ENCODE assay signal across 23 mouse cellular contexts in genomic region chr11:62869201-62869600, GRCm38 (mm10). TPM values are rescaled to one million over a fixed set of nuclear protein-coding genes. Genes with fewer than 3 reads are reported as not detected.
DNase-seq lines count a peak whose midpoint lies in the region; ATAC-seq and TF ChIP-seq lines count a peak whose summit lies in the region.
"Had no signal": no experiment of that assay in that cellular context is flagged by ENCODE, and none has a peak within 500 bp of the region (broad histone marks: within the 10 kb centered on the region; RNA-seq: fewer than 3 reads in every experiment).

No protein-coding gene starts in this region.

- no peak for TF ChIP-seq CTCF in lung, postnatal 0 days (IDR thresholded peaks at IDR 0.05)

- peak; percentile 41 for DNase-seq in layer of hippocampus, adult 11-12 months (ENCODE audit: low spot score)
- DNase-seq in layer of hippocampus, postnatal 36 days, result no peak
- DNase-seq in lung, postnatal 0 days (ENCODE audit: low spot score), result peak; percentile 20
- no peak for DNase-seq in lung, postnatal 14 days
- DNase-seq in adipocyte (ENCODE audit: low spot score), result peak; percentile 24
- DNase-seq in telencephalon, adult 2 months (ENCODE audit: low read depth, low spot score), result peak; percentile 13
- no peak for DNase-seq in gastrocnemius, postnatal 14 days
- DNase-seq: adrenal gland, adult 2 months; adrenal gland, postnatal 25 days; cerebellum, adult 11 months; cerebellum, adult 8-10 months; cerebellum, postnatal 14 days; embryo, embryonic 11 days; forebrain, postnatal 0 days; gastrocnemius, postnatal 25 days; heart, postnatal 36 days had no signal

- H3K36me3 ChIP-seq in lung, postnatal 0 days (ENCODE audit: insufficient read depth, low read length), result no peaks in the 10 kb centered on the region
- H3K36me3 ChIP-seq: embryonic facial prominence, embryonic 12.5 days; heart, embryonic 13.5 days; hindbrain, embryonic 15.5 days had no signal

- H3K9me3 ChIP-seq in lung, postnatal 0 days (ENCODE audit: low read length), result no peaks in the 10 kb centered on the region
- H3K9me3 ChIP-seq: embryonic facial prominence, embryonic 12.5 days; forebrain, embryonic 13.5 days; heart, embryonic 13.5 days; hindbrain, embryonic 15.5 days had no signal

- H3K4me1 ChIP-seq in lung, postnatal 0 days (ENCODE audit: insufficient read depth, low read depth, low read length), result no peaks in the 10 kb centered on the region
- H3K4me1 ChIP-seq: embryonic facial prominence, embryonic 12.5 days; forebrain, embryonic 13.5 days; heart, embryonic 13.5 days; hindbrain, embryonic 15.5 days had no signal

- intact Hi-C loops in gastrocnemius, postnatal 14 days (cut with DNase I; ENCODE audit: low total_unique reads), result no loop called here

- H3K4me2 ChIP-seq in lung, postnatal 0 days (replicated peaks; ENCODE audit: low read depth, low read length), result no peak overlapping the region
- H3K4me2 ChIP-seq: embryonic facial prominence, embryonic 12.5 days; forebrain, embryonic 13.5 days; heart, embryonic 13.5 days; hindbrain, embryonic 15.5 days had no signal

- H3K9ac ChIP-seq in lung, postnatal 0 days (replicated peaks; ENCODE audit: low read depth), result no peak overlapping the region
- H3K9ac ChIP-seq: embryonic facial prominence, embryonic 12.5 days; forebrain, embryonic 13.5 days; forebrain, postnatal 0 days; heart, embryonic 13.5 days; hindbrain, embryonic 15.5 days had no signal

- no peak for TF ChIP-seq EP300 in lung, postnatal 0 days (IDR thresholded peaks at IDR 0.05)

- WGBS in lung, postnatal 0 days, result 63% methylated on average over 5 of the region's 5 CpGs

- no peak overlapping the region for H3K4me3 ChIP-seq in lung, postnatal 0 days (ENCODE audit: low read depth, low read length)
- H3K4me3 ChIP-seq: embryonic facial prominence, embryonic 12.5 days; forebrain, embryonic 13.5 days; heart, embryonic 13.5 days; hindbrain, embryonic 15.5 days had no signal

- H3K27me3 ChIP-seq in lung, postnatal 0 days (replicated peaks; ENCODE audit: insufficient read depth, low read length), result no peaks in the 10 kb centered on the region
- H3K27me3 ChIP-seq: embryonic facial prominence, embryonic 12.5 days; forebrain, embryonic 13.5 days; hindbrain, embryonic 15.5 days; Patski had no signal

- ATAC-seq in lung, postnatal 0 days, result no peak
- ATAC-seq: activated CD4-positive, CD25-positive, alpha-beta regulatory T cell, adult 4 months; forebrain, embryonic 13.5 days; forebrain, postnatal 0 days; Patski had no signal

- no peak overlapping the region for H3K27ac ChIP-seq in lung, postnatal 0 days (ENCODE audit: low read length)
- H3K27ac ChIP-seq: embryonic facial prominence, embryonic 12.5 days; forebrain, embryonic 13.5 days; heart, embryonic 13.5 days; hindbrain, embryonic 15.5 days had no signal

RNA-seq across cellular contexts. Expression of gene Tvp23b, which starts 10.1 kb away (rescaled TPM):
- 10 to 100 TPM; 30.5 to 35.9 TPM for total RNA-seq in layer of hippocampus, postnatal 36 days (2021)
- 68.5 and 73.0 TPM in 2 replicates for polyA plus RNA-seq in lung, postnatal 0 days (2015; fragmentation: Nextera tagmentation; extraction: Ambion mirVana)
- 1 to 10 TPM; 8.9 to 9.8 TPM for total RNA-seq in gastrocnemius, postnatal 14 days (2021)

RNA-seq across cellular contexts. Expression of gene Fbxw10, which starts 22.3 kb away (rescaled TPM):
- 1 to 10 TPM; 1.4 to 1.6 TPM for total RNA-seq in layer of hippocampus, postnatal 36 days (2021)
- 0.27 TPM in 2 replicates for polyA plus RNA-seq in lung, postnatal 0 days (2015; fragmentation: Nextera tagmentation; extraction: Ambion mirVana)
- under 1 TPM; 0.24 to 0.59 TPM for total RNA-seq in gastrocnemius, postnatal 14 days (2021)
- total RNA-seq: MEL had no signal
- polyA plus RNA-seq: adrenal gland, adult 2 months had no signal

RNA-seq across cellular contexts. Expression of gene Trim16, which starts 49.2 kb away (rescaled TPM):
- 1 to 10 TPM; 1.2 to 1.7 TPM for total RNA-seq in layer of hippocampus, postnatal 36 days (2021)
- polyA plus RNA-seq in lung, postnatal 0 days (2015; fragmentation: Nextera tagmentation; extraction: Ambion mirVana), result 50.3 and 62.8 TPM in 2 replicates
- 10 to 100 TPM; 28.9 to 30.2 TPM for total RNA-seq in gastrocnemius, postnatal 14 days (2021)

Comparison
In these comparisons a context has a peak if more than half of its experiments do, and no peak if none do; other contexts are left out.
1. DNase-seq: peak in layer of hippocampus, adult 11-12 months (single experiment), lung, postnatal 0 days (single experiment), adipocyte (single experiment) and telencephalon, adult 2 months (single experiment); none in layer of hippocampus, postnatal 36 days (0 of 2), lung, postnatal 14 days (single experiment) and gastrocnemius, postnatal 14 days (single experiment).
2. RNA of gene Trim16, which starts 49.2 kb away (total RNA-seq): 28.9 to 30.2 TPM in gastrocnemius, postnatal 14 days; 1.2 to 1.7 TPM in layer of hippocampus, postnatal 36 days; every median in the first group is over 10 times any median in the second.